Mouse (Mus musculus): ENCODE data around the gene Acbd5. TPM values are rescaled to one million over a fixed set of nuclear protein-coding genes. Genes with fewer than 3 reads are reported as not detected.

Gene Acbd5
- 285 TPM for polyA plus RNA-seq (2014; fragmentation: Illumina TruSeq; extraction: RNeasy Lipid Tissue Mini Kit (QIAGEN cat#74804); ENCODE audit: low read depth, low replicate concordance)

GRCm38 (mm10) chr2:23067552-23068369 is at the start of gene Acbd5:
Gene Acbd5, plus strand, starts transcription at chr2:23068167.

GRCm38 (mm10) chr2:23040001-23040646 is 27.8 kb upstream of the Acbd5 start, which contains the start of gene Abi1:
Gene Abi1, minus strand, starts transcription at chr2:23040241.

GRCm38 (mm10) chr2:23155777-23156607 is 88.0 kb downstream of the Acbd5 start, which contains the start of the genes Mastl and Yme1l1:
Gene Mastl, minus strand, starts transcription at chr2:23156024.
Gene Yme1l1, plus strand, starts transcription at chr2:23156369.

Other genes with a start within 250 kb of the Acbd5 start
- 19.1 TPM for gene Pdss1, start 172.6 kb upstream of the Acbd5 start, polyA plus RNA-seq (2014; fragmentation: Illumina TruSeq; extraction: RNeasy Lipid Tissue Mini Kit (QIAGEN cat#74804); ENCODE audit: low read depth, low replicate concordance)
- gene Abi1, start 27.9 kb upstream of the Acbd5 start, polyA plus RNA-seq (2014; fragmentation: Illumina TruSeq; extraction: RNeasy Lipid Tissue Mini Kit (QIAGEN cat#74804); ENCODE audit: low read depth, low replicate concordance): 177 TPM
- 5.5 TPM for gene Mastl, start 87.9 kb downstream of the Acbd5 start, polyA plus RNA-seq (2014; fragmentation: Illumina TruSeq; extraction: RNeasy Lipid Tissue Mini Kit (QIAGEN cat#74804); ENCODE audit: low read depth, low replicate concordance)
- 310 TPM for gene Yme1l1, start 88.2 kb downstream of the Acbd5 start, polyA plus RNA-seq (2014; fragmentation: Illumina TruSeq; extraction: RNeasy Lipid Tissue Mini Kit (QIAGEN cat#74804); ENCODE audit: low read depth, low replicate concordance)
- not detected for gene 4931423N10Rik, start 139.3 kb downstream of the Acbd5 start, polyA plus RNA-seq (2014; fragmentation: Illumina TruSeq; extraction: RNeasy Lipid Tissue Mini Kit (QIAGEN cat#74804); ENCODE audit: low read depth, low replicate concordance)